Mouse (Mus musculus) embryonic stem cell, embryonic (primary cell): ENCODE measurements around the gene Tgds.

Experiments
- CTCF ChIA-PET, 4 experiments: fragments of 300-600 bp in 2 of 4; fragments of 350-600 bp in 2 of 4; sonication (Branson Sonifier 250); formaldehyde crosslinking; loops; one replicate each; lab custom pipeline; 2022; ENCODE audit warnings: inconsistent platforms in 2 of 4; lab: Charles Lee
- POLR2A ChIA-PET, 4 experiments: fragments of 300-600 bp in 2 of 4; fragments of 350-600 bp in 2 of 4; sonication (Branson Sonifier 250); formaldehyde crosslinking; loops; one replicate each; lab custom pipeline; 2022; ENCODE audit warnings: antibody characterized with exemption in 4 of 4, inconsistent platforms in 1 of 4; lab: Charles Lee

Gene Tgds

GRCm38 (mm10) chr14:118089806-118090392 lies 42.7 kb downstream of the Tgds start:
- CTCF ChIA-PET = interaction anchor here in 1 of 4 experiments (0.6 kb wide), 1 partner anchor 41 kb away, joined by 7 read pairs; no protein-coding TSS in a partner anchor

DNA sequence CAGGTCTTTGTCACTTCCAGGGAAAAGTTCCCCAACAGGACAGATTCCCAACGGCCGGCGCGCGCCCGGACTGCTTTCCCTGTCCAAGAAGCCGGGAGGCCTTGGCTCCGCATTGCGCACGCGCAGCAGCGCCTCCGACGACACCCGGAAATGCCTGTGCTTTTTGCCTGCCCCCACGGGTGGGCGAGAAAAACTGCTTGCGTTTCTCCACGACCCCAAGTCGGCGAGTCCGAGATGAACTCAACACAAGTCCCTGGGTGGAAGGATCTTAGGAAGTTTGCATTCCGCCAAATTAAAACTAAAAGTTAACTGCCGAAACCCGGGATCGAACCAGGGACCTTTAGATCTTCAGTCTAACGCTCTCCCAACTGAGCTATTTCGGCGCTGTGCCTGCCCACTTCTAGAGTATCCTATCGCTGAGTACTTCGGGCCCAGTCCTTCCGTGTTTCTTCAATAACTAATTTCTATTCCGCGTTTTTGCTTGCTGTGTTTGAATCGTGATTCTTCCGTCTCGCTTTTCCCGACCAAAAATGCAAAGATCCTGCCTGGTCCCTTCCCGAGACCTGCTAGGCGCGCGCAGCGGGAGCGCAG lies 43.2 kb downstream of the Tgds start:
- ChIA-PET POLR2A (interaction anchor here in 2 of 4 experiments (0.6 to 1.8 kb wide), 8 partner anchors 9 to 844 kb away, joined by 3 to 10 read pairs (median 4); partner anchors contain the start of gene Tgds (in 1 of the 2)), CTCF (no interaction called here)

More at GRCm38 (mm10) chr14:118089806-118090392, 42.7 kb downstream of the Tgds start:
- POLR2A ChIA-PET = interaction anchor here in 2 of 4 experiments (0.6 to 1.8 kb wide), 8 partner anchors 9 to 843 kb away, joined by 3 to 10 read pairs (median 4); partner anchors contain the start of gene Tgds (in 1 of the 2)

DNA sequence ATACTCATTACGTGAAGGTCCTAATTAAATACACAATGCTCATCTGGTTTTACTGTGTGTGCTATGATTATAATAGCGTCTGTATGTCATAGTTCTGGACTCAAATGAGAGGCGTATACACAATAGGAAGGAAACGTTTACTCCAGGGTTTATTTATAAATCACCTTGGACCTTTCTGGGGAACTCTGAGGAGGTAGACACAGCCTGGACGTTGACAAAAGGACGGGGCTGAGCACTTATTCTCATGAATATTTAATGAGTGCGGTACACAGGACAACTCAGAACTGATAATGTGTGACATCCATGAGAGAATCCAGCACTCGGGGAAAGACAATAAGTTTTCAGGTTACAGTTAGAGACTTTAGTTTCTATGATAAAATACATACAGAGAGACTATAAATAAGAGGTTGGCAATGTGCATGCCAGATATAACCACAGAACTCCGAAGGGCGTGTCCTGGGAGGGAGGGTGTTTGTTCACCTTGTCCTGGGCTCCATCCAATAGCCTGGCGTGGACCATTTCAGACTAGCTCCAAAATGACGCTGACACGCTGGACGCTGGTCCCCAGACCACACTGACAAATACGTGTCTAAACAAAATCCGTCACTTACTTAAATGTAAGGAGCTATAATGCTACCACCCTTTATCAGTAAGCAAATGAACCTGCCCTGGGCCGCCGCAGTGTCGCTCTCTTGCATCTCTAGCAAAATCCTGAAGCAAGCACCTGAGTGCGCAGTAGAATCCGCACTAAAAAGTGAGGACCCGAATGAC lies 43.9 kb downstream of the Tgds start:
- CTCF ChIA-PET = no interaction called here
- POLR2A ChIA-PET = interaction anchor here in 1 of 4 experiments (1.8 kb wide), 1 partner anchor 44 kb away, joined by 10 read pairs; the partner anchor contains the start of gene Tgds

- ChIA-PET CTCF (no interaction called here), POLR2A (interaction anchor here in 1 of 4 experiments (0.6 to 1.5 kb wide), 4 partner anchors 11 to 151 kb away, joined by 3 to 4 read pairs (median 4); partner anchors contain the start of gene Gpr180)
Measured at GRCm38 (mm10) chr14:118086271-118087035, 46.1 kb downstream of the Tgds start.

GRCm38 (mm10) chr14:118083851-118084250 lies 48.7 kb downstream of the Tgds start:
- ChIA-PET CTCF (no interaction called here), POLR2A (no interaction called here)

DNA sequence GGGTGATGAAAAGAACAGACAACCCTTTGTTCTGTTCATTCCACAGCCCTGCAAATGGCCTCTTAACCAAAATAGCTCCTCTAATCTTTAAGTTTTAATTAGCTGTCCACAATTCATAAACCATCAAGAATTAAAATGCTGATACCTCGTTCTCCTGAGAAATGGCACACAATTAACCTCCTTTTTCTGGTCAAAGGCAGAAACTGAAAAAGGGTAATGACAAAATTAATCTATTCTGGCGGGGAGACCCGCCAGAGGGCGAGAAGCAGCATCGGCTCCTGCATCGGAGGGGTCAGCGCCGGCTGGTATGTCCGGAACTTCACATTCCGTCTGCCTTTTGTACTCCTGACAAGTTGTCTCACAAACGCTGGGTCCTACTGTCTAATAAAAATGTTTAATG lies 51.9 kb downstream of the Tgds start:
- ChIA-PET CTCF (no interaction called here), POLR2A (interaction anchor here in 1 of 4 experiments (0.8 to 2.0 kb wide), 3 partner anchors 10 to 15 kb away, joined by 4 to 5 read pairs (median 5); no protein-coding TSS in a partner anchor)

DNA sequence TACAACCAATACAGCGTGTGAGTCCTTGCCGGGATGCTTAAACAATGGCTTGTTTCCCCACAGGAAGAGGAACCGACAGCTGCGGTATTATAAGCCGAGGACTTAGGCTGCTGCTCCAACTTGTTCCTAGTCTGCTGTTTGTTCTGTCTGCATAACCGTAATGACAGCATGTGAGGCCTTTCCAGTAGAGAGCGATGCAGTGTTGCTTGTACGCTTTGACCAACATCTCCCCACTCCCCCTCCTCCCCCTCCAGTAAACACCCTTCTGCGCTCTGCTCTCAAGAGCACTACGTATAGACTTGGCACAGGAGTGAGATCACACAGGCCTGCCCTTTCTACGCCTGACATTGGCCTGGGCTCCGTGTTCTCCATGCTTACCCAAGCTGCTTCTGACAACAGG lies 62.5 kb downstream of the Tgds start:
- CTCF ChIA-PET = no interaction called here
- POLR2A ChIA-PET = interaction anchor here in 1 of 4 experiments (0.7 kb wide), 1 partner anchor 62 kb away, joined by 3 read pairs; the partner anchor contains the start of gene Tgds

DNA sequence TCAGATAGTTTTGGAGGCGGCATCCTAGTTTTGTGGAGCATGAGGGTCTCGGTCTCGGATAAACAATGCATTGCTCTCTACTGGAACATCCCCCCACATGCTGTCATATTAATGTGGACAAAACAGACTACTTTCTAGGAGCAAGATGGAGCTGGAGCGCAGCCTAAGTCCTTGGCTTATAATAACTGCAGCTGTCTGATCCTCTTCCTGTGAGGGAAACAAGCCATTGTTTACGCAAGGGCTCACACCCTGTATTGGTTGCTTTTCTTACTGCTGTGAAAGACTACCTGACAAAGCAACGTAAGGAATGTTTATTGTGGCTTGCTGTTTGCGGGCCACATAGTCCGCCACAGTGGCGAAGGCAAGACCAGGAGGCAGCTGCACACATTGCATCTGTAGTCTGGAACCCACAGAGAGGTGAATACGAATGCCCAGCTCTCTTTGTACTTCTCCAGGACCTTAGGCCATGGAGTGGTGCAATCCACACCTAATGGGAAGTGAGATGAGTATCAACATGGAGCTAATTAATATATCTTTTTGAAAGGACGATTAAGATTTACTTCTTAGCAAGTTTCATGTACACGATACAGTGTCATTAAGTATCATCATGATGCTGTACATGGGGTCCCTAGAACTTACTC lies 63.0 kb downstream of the Tgds start:
- ChIA-PET POLR2A (interaction anchor here in 1 of 4 experiments (0.7 to 1.5 kb wide), 2 partner anchors 11 to 62 kb away, joined by 3 to 5 read pairs; partner anchors contain the start of gene Tgds), CTCF (no interaction called here)
